Mouse (Mus musculus) small intestine, adult 2 months (tissue): ENCODE results near the gene 9630041A04Rik.

ENCODE experiments used
- CTCF ChIP-seq: fragments of 200-500 bp; IDR thresholded peaks from 2 replicates; pipeline ENCODE4 v1.5.1; 2012; ENCODE audit warnings: low read depth, mild to moderate bottlenecking, control low read depth, inconsistent platforms, low read length, moderate library complexity, mixed read lengths; ENCODE audit not compliant: insufficient replicate concordance, insufficient read length; ENCODE audit errors: extremely low read depth
- POLR2A ChIP-seq: fragments of 200-500 bp; IDR thresholded peaks from 2 replicates; pipeline ENCODE4 v1.6.1; 2012; ENCODE audit warnings: low read depth, mild to moderate bottlenecking, control low read depth, inconsistent platforms, low read length, moderate library complexity

GRCm38 (mm10) chr9:101823896-101824295 is 37.7 kb upstream of the 9630041A04Rik start:
- TF ChIP-seq POLR2A (no peak), CTCF (no peak)
